Mouse (Mus musculus) spleen, adult 2 months (tissue): ENCODE results near the gene Gm7982.
"Not testable (repeated sequence)": the region's sequence is repeated elsewhere in the genome, so short reads cannot be mapped to it uniquely, and the experiment has no call there.

ENCODE experiments used
- CTCF ChIP-seq: fragments of 200-500 bp; IDR thresholded peaks from 2 replicates; pipeline ENCODE4 v1.5.1; 2011; ENCODE audit warnings: mild to moderate bottlenecking, inconsistent platforms; ENCODE audit not compliant: insufficient read depth, insufficient read length, insufficient replicate concordance; ENCODE audit errors: extremely low read depth
- POLR2A ChIP-seq: fragments of 200-500 bp; IDR thresholded peaks from 2 replicates; pipeline ENCODE4 v1.6.1; 2011; ENCODE audit warnings: low read depth, low read length, inconsistent platforms

DNA sequence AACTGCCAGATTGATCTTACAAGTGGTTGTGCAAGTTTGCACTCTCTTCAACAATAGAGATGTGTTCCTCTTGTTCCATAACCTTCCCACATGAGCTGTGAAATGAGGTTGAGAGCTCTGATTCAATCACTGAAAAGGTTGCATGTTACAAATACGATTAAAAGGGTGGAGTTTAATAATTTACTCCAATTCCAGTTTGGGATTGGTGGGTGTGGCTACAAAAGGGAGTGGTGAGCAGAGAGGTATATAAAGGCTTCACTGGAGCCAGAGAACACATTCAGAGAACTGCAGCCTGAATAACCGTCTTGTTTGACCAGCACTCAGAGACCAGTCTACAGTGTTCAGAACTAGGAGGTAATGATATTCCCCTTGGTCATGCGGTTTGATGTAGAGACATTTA, at the start of gene Gm7982:
- TF ChIP-seq POLR2A, CTCF: not testable (repeated sequence)
